Mouse (Mus musculus): ENCODE measurements at regions not wholly inside any gene's neighbourhood (a gene's known extent, or its start where the extent isn't known, plus 50 kb on each side); places are given as distances from the start of the nearest gene placed in this dataset.
A peak's percentile ranks its signal among the peaks of the same experiment; 100 is the strongest.
"Not testable (repeated sequence)": the region's sequence is repeated elsewhere in the genome, so short reads cannot be mapped to it uniquely, and the experiment has no call there.

DNA sequence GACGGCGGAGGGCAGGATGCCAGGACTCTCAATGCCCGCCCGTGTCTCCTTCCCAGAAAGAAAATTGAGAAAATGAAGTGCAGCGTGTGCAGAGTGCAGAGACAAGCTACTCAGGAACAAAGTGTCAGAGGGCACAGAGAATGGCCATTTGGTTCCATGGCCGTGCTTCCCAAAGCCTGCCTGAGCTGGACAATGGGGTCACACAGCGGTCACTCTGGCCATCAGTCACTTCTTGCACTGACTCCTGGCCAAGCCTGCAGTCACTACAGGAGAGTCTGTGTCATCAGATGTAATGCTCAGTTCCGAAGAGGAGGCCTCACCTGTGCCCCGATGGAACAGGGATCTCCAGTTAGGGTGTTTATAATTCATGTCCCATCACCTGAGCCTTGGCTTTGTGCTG is 312.6 kb downstream of the Ajap1 start:
- DNase-seq (ENCODE audit: extremely low spot score in 1 of 2, low spot score in 1 of 2), result no peak

DNA sequence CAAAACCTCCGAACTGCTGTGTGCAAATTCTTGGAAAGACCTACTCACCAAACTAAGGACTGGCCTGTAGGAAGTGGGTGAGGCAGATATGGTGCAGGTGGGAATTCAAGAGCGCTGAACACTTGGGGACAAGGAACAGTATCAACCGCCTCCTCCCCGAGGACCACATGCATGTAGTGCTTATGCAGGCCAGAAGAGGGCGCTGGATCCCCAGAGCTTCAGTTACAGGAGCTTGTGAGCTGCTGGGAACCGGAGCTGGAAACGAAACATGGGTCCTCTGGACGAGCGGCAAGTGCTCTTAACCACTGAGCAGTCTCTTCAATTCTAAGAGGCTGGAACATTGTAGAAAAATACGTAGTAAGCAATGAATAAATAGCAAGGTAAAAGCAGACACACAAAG is 317.8 kb downstream of the Ajap1 start:
- DNase-seq (ENCODE audit: extremely low spot score in 1 of 2, low spot score in 1 of 2), result no peak

DNA sequence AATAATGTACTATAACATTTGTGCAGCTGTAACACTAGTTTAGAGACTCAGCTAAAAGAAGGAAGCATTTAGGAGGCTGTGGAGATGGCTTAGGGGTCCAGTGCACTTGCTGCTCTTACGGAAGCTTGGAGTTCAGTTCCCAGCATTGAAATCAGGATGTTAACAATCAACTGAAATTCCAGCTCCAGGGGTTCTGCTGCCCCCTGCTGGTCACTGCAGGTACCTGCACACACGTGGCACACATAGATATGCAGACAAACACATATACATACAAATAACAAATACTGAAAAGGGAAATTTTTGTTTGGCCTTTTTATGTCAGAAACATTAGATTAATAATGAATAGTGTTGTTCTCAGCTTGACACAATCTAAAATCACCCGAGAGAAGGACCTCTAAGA is 322.5 kb downstream of the Ajap1 start:
- no peak for DNase-seq (ENCODE audit: extremely low spot score in 1 of 2, low spot score in 1 of 2)

DNA sequence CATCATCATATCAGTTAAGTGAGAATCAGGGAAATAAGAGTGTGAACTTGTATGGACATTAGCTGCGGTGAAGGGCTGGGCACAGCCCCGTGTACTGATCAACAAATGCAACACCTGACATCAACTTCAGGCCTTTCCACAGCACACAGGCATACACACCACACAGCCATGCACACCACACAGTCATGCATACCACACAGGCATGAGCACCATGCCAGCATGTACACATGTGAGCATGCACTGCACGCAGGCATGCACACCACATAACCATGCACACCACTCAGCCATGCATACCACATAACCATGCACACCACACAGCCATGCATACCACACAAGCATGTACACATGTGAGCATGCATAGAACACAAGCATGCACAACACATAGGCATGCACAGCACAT is 325.0 kb downstream of the Ajap1 start:
- no peak for DNase-seq (ENCODE audit: extremely low spot score in 1 of 2, low spot score in 1 of 2)

DNA sequence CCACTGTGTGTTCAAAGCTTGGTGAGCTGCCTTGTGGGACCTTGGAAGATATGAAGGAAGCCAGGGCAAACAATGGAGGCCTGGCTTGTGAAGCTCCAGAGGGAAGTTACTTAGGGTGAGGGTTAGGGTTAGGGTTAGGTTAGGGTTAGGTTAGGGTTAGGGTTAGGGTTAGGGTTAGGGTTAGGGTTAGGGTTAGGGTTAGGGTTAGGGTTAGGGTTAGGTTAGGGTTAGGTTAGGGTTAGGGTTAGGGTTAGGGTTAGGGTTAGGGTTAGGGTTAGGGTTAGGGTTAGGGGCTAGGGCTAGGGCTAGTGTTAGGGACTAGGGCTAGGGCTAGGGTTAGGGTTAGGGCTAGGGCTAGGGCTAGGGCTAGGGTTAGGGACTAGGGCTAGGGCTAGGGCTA is 329.7 kb downstream of the Ajap1 start:
- not testable (repeated sequence) for DNase-seq (ENCODE audit: extremely low spot score in 1 of 2, low spot score in 1 of 2)

DNA sequence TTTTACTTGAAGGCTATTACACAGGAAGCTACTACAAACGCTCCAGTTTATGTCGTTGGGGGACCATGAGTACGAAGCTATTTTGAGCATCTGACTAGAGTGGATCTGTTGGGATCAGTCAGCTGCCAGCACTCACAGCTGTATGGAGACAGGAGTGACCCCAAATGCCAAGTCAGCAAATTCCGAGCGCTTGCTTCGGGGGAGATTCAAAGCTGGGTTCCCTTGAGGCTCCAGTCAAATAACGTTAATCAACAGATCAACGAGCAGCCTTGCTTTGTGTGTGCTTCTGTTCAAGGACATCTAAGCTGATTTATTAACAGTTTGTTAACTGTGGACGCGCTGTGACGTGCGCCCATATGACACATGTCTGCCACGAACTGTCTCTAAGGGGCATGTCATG is 349.5 kb downstream of the Ajap1 start:
- no peak for DNase-seq (ENCODE audit: extremely low spot score in 1 of 2, low spot score in 1 of 2)

DNA sequence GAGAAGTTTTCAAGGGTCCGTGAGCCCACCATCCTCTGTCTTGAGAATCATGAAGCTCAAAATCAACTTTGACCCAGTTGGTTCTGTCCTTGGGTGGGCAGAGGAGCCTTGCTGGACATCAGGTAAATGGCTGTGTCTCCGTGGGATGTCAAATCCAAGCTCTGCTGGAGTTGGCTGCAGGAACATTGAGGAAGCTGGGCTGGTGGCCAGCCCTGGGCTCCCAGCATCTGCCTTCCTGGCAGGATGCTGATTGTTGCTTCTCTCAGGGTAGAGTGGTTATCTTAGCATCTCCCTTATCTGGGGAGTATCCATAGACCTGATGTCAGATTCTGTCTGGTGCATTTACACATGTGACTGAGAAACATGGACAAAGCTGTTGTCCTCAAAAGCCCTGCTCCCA is 353.3 kb downstream of the Ajap1 start:
- DNase-seq (ENCODE audit: extremely low spot score in 1 of 2, low spot score in 1 of 2), result peak; percentile 25 to 29

DNA sequence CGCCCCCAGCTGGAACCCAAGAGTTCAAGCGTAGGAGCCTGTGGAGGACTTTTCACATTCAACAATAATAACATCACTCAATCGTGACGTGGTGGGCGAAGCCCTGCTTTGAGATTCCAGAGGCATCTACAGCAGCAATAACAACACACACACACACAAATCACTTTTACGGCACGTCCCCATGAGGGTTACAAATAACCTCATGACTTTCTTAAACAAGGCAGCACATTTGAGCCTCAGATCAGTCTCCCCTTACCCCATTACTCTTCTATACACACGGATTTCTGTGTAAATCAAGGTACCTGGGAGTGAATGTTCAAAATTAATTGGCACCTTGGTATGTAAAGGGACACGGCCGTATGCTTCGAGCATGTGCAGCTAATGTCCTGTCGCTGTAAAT is 354.4 kb downstream of the Ajap1 start:
- DNase-seq (ENCODE audit: extremely low spot score in 1 of 2, low spot score in 1 of 2), result no peak

DNA sequence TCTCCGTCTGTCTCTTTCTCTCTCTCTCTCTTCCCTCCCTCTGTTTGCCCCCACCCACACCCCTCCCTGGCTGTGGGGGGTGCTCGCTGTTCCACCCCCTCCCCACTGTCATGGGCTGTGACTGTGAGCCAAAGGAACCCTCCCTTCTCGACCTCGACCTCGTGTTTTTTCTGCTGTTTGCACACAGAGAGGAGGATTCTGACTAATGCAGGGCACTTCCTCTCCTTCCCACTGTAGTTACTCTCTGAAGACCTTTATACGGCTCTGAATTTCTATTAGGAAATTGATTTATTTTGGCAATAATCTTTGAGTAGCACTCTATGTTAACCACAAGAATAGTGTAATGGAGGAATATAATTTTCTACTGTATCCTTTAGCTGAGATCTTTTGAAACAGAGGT is 362.1 kb downstream of the Ajap1 start:
- DNase-seq (ENCODE audit: extremely low spot score in 1 of 2, low spot score in 1 of 2), result no peak

DNA sequence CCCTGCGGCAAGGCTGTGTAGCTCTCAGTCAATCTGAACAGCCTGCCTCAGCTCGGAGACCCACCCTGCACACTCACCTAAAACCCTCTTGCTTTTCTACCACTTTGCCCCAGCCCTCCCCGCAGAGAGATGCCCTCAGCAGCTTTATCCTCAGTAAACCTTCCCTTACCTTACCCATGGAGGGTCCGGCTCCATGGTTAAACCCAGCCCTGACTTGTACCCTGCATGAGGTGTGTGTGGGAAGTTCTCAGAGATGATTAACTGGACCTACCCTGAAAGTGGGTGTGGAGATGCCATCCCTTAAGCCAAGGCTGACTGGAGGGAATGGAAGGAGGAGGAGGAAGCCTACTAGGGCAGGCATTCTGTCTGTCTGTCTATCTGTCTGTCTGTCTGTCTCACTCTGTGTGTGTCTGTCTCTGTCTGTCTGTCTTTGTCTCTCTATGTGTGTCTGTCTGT is 362.9 kb downstream of the Ajap1 start:
- no peak for DNase-seq (ENCODE audit: extremely low spot score in 1 of 2, low spot score in 1 of 2)

DNA sequence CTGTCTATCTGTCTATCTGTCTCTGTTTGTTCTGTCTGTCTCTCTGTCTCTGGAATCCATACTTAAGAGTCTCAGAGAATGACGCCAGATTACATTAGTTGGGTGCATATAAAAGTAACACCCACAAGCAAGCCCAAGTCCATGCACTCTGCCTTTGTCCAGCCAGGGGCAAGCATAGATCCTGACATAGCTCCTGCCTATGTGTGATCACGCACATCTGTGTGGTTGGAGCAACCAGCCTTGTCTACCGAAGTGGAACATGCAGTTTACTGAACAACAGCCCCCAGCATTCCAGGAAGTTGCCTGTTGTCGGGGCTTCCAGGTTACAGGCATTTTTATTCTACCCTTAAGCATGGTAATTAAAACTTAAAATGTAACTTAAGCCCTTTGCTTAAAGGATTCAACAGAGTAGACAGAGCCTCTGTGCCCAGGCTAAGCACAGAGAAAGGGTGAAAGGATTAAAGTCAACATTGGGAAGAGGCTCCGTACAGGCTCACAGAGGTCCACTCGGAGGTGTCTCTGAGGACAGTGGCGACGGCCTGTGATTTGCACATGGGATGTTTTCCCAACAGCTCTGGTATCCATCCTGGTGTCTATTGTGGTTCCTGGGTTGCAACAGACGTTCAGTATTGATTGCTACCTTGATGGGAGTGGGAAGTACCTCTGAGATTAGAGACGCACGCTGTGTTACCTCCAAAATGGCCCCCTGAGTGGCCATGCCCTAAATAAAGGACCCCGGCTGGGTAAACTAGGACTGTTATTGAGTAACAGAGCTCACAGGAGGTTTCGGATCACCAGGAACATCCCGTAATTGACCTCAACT is 363.6 kb downstream of the Ajap1 start:
- DNase-seq (ENCODE audit: extremely low spot score in 1 of 2, low spot score in 1 of 2), result no peak

DNA sequence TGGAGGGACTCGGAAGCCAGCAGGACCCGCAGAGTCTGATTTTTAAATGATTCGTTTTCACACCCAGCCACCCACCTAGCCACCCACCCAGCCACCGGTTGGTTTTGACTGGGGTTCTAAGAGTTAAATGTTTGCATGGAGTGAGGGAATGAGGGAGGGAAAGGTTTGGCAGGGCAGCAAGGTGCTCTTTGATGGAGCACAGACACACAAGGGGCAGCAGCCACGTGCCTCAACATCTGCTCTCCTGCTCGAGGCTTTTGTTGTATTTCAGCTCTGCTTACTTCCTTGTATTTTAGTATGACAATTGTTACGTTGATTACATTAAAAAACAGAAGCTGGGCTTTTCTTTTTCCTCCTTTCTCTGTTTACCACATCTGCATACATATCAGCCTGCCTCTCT is 367.6 kb downstream of the Ajap1 start:
- DNase-seq (ENCODE audit: extremely low spot score in 1 of 2, low spot score in 1 of 2), result no peak

DNA sequence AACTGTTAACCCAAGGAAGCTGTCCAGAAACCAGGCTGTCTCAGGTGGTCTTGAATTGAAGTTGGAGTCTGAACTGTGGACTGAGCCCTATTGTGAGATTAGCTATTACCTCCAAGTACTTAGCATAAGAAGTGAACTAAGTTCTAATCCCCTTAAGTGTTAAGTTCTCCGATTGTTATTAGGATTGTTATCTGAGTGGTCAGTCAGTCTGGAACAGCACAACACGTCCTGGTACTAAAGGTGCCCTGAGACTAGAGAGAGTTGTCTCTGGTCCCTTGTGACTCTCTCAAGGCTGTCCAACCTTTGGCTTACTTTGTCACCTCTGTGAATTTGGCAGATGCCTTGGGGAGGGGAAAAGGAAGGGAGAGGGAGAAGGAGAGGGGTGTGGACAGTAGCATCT is 369.0 kb downstream of the Ajap1 start:
- no peak for DNase-seq (ENCODE audit: extremely low spot score in 1 of 2, low spot score in 1 of 2)

DNA sequence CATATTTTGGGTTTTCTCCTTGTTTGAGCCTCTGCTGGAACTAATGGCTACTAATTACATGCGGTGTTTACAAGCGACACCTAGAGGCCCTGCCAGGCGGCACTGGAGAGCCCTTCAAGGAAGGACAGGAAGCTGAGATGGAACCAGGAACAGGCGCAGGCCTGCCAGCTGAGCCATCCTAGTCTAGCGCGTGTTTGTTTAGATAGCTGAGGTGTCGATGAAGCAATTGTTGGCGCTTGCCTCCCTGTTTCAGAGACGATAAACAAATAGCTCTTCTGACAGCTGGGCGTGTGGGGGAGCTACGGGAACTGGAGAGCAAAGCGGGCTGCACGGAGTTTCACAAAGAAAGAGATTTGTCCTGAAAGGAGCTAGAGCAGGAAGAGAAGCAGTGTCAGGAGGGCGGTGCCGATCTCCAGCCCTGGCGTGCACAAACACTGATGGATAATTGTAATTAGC is 372.3 kb downstream of the Ajap1 start:
- peak; percentile 10 to 32 for DNase-seq (ENCODE audit: extremely low spot score in 1 of 2, low spot score in 1 of 2)

DNA sequence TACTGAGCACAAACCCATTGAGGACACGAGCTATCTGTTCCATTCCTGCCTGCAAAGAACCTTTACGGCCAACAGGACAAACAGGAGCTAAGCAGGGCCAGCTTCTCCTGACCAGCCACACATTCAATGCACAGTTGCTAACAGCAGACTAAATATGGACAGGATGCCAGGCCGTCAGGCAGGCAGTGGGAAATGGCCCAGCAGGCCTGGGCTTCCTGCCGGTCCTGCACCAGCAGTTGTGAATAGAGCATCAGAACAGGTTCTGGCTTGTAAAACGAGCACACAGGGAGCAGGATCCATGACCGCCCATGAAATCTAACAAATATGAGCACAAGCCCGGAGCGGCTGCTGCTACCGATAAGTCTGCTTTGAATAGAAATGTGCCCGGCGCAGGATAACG is 384.0 kb downstream of the Ajap1 start:
- DNase-seq (ENCODE audit: extremely low spot score in 1 of 2, low spot score in 1 of 2), result no peak

DNA sequence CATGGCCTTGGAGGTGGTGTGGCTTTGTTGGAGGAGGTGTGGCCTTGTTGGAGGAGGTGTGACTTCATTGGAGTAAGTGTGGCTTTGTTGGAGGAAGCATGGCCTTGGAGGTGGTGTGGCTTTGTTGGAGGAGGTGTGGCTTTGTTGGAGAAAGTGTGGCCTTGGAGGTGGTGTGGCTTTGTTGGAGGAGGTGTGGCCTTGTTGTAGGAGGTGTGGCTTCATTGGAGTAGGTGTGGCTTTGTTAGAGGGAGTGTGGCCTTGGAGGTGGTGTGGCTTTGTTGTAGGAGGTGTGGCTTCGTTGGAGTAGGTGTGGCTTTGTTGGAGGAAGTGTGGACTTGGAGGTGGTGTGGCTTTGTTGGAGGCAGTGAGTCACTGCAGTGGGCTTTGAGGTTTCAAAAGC is 385.0 kb downstream of the Ajap1 start:
- DNase-seq (ENCODE audit: extremely low spot score in 1 of 2, low spot score in 1 of 2), result no peak

DNA sequence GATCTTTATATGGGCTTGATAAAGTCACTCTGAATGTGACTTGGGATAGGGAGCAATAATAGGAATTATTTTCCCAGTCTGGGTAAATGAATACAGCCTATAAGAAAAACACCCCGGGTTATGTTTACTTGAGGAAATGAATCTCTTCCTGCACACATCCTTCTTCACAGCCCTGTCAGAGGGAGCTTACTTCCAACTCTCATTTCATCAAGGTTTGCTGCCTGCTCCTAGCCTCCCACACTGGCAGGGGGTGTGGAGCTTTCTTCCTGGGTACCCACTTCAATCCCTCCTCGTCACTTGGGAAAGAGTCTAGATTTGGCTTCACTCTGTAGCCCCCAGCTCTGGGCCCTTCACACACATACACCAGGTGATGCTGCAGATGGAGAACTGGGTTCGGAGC is 389.5 kb downstream of the Ajap1 start:
- no peak for DNase-seq (ENCODE audit: extremely low spot score in 1 of 2, low spot score in 1 of 2)

DNA sequence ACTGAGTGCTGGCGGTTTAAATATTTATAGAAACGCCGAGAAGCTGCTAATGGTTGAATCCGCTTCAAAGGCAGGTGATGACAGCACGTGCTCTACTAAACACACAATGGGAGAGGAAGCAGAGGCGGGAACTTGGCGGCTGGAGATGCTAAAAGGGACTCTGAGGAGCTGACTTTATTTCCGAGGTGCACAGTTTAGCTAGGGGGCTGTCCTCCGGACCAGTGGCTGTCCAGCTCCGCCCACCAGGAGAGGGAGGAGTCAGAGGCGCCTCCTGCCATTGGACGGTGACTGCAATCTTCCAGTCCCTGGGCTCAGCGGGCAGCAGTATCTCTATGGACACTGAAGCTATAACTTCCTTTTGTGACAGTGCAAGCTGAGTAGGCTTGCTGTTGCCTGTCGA is 400.4 kb downstream of the Ajap1 start:
- DNase-seq (ENCODE audit: extremely low spot score in 1 of 2, low spot score in 1 of 2), result no peak

DNA sequence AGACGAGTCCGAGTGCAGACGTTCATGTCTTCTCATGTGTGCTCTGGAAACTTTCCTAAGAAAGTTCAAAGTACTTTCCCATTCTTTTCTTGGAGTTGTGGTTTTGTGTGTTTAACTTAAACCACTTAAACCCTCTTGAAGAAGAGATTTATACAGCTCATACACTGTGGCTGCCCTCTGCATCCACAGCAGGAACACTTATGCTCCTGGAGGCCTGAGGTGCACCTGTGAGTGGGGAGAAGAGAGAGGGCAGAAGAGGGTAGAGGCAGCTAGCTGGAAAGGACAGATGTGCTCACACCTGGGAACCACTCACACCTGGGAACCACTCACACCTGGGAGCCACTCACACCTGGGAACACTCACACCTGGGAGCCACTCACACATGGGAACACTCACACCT is 408.0 kb downstream of the Ajap1 start:
- DNase-seq (ENCODE audit: extremely low spot score in 1 of 2, low spot score in 1 of 2), result no peak

DNA sequence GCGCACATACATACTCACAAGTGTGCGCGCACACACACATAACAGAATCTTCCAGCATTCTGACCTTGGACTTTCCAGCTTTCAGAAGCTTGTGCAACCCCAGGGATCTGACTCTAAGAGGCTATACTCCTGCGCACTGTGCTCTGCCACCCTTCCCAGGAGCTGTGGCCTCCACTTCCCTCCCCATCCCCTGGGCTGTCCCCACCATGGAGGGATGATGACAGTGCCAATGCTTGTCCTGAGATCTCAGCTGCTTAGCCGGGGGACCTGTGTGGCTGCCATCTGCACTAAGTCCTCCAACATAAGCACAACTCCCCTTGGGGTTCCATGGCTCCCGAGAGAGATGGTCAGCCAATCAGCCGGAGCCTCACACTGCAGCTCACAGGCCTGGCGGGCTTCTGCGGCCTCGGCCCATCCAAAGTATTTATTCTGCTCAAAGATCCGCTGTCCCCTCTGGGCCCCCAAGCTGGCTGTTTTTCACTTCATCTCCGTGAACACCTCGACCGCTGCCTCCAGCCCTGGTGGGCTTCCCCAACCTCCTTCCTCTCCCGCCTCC is 412.3 kb downstream of the Ajap1 start:
- DNase-seq (ENCODE audit: extremely low spot score in 1 of 2, low spot score in 1 of 2), result no peak

DNA sequence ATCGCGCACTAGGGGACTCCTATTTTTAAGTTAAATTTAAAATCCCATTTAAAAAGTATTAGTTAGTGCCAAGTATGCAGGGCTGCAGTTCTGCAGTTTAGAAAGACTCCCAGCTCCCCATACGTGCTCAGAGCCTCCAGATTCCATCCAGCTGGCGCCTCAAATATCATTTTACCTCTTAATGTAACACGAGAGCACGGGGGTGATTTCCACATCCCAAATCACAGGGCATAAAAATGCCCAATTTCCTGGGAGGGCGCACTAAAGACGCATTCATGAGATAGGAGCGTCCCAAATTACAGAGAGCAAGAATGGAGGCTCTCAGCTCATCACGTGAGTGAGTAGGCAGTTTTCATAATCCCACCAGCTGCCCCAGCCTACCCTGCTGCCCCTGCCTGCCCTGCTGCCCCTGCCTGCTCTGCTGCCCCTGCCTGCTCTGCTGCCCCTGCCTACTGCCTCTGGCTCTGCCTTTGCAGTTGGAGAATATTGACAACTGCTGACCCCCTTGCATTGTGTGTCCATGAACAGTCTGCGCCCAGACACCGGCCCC is 414.1 kb downstream of the Ajap1 start:
- DNase-seq (ENCODE audit: extremely low spot score in 1 of 2, low spot score in 1 of 2), result no peak

DNA sequence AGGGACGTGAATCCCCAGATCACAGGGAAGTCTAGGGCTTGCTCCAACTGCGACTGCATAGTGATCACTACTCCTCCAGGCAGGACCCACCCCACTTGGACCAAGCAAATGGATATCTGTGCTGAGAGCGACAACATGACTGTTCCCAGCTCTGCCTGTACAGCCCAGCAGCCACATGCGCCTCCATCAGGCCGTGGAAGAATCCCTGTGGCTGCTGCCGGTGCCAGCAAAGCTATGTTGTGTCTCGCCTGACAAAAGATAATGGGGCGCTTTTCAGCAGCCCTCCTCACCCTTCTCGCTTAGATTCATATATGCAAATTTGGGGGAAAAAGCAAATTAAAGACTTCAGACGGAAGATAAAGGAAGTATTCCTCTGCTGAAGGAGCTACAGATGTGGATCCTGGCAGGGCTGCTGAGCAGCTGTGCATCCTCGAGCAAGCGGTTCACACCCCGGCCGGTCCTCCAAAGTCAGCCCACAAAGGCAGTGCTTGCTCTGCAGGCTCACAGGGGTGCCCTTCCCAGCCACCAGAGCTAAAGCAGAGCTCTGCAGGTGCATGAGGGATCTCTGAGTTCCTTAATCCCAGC is 418.5 kb downstream of the Ajap1 start:
- DNase-seq (ENCODE audit: extremely low spot score in 1 of 2, low spot score in 1 of 2), result no peak
